Mouse (Mus musculus) bone marrow macrophage, adult 2 months (primary cell): ENCODE measurements around the gene Gna15.

Experiments used
- CTCF ChIP-seq: IDR thresholded peaks from 2 replicates; pipeline ENCODE4 v1.5.1; 2012; ENCODE audit warnings: low read depth, mild to moderate bottlenecking, low read length, moderate library complexity
- POLR2A ChIP-seq: IDR thresholded peaks from 2 replicates; pipeline ENCODE4 v1.6.1; 2012; ENCODE audit warnings: mild to moderate bottlenecking, low read depth, low read length, borderline replicate concordance

GRCm38 (mm10) chr10:81537429-81537828 is 13.4 kb upstream of the Gna15 start:
- TF ChIP-seq POLR2A = no peak
- TF ChIP-seq CTCF = no peak
